Mouse (Mus musculus) intestine, embryonic 16.5 days (tissue): Measurements from ENCODE around the gene Plxna3. TPM values are rescaled to one million over a fixed set of nuclear protein-coding genes. Genes with fewer than 3 reads are reported as not detected.
A peak's percentile ranks its signal among the peaks of the same experiment; 100 is the strongest.

ENCODE experiments used
- ATAC-seq: fragments of 200-750 bp; cut with Nextera tagmentation; 2 replicates; pipeline ENCODE4 v1.8.0; 2017; ENCODE audit warnings: moderate TSS enrichment, moderate library complexity
- H3K27ac ChIP-seq: fragments of 300-500 bp; sonication (generic); 2 replicates; pipeline ENCODE4 v1.5.1; 2014; ENCODE audit warnings: mild to moderate bottlenecking, low read length
- H3K27me3 ChIP-seq: fragments of 300-500 bp; sonication (generic); replicated peaks from 2 replicates; pipeline ENCODE4 v1.6.1; 2014; ENCODE audit warnings: low read length, control low read depth, mixed read lengths; ENCODE audit not compliant: control insufficient read depth, insufficient read depth
- H3K36me3 ChIP-seq: fragments of 300-500 bp; sonication (generic); 2 replicates; pipeline ENCODE4 v1.6.1; 2014; ENCODE audit warnings: low read length, control low read depth; ENCODE audit not compliant: control insufficient read depth, insufficient read depth
- H3K4me1 ChIP-seq: fragments of 300-500 bp; sonication (generic); 2 replicates; pipeline ENCODE4 v1.6.1; 2014; ENCODE audit warnings: low read length, control low read depth, mixed read lengths; ENCODE audit not compliant: control insufficient read depth, insufficient read depth
- H3K4me2 ChIP-seq: fragments of 300-500 bp; sonication (generic); 2 replicates; pipeline ENCODE4 v1.6.1; 2014; ENCODE audit warnings: low read depth, low read length, control low read depth
- H3K4me3 ChIP-seq: fragments of 300-500 bp; sonication (generic); 2 replicates; pipeline ENCODE4 v1.5.1; 2014; ENCODE audit warnings: mild to moderate bottlenecking, low read length
- H3K9ac ChIP-seq: fragments of 300-500 bp; sonication (generic); 2 replicates; pipeline ENCODE4 v1.6.1; 2014; ENCODE audit warnings: low read depth, low read length
- H3K9me3 ChIP-seq: fragments of 300-500 bp; sonication (generic); 2 replicates; pipeline ENCODE4 v1.6.1; 2016; ENCODE audit warnings: low read length, control low read depth; ENCODE audit not compliant: control insufficient read depth
- WGBS: fragments of 180-500 bp; shearing (Covaris S2); extraction: QIAGEN DNeasy Blood & Tissue Kit; methylation state at CpG from one replicate; pipeline ENCODE4 v1.1.7; 2014; 5-methylcytosine and 5-hydroxymethylcytosine counted together
- polyA plus RNA-seq: library from polyadenylated mRNA; unstranded; fragments of >200 nt; fragmentation: Nextera tagmentation; extraction: Ambion mirVana; gene quantifications from 2 replicates; pipeline ENCODE4 v1.2.1, GENCODE M21; 2015

Plxna3 gene
- polyA plus RNA-seq, 1 experiment from 2014 or later = 5.8 TPM

GRCm38 (mm10) chrX:74359171-74359570 is 30.3 kb downstream of the Plxna3 start:
- ATAC-seq = no peak
- Histone ChIP-seq H3K4me1 (no peaks in the 10 kb centered on the region), H3K36me3 (no peaks in the 10 kb centered on the region), H3K9ac (no peak overlapping the region), H3K4me3 (no peak overlapping the region), H3K27ac (no peak overlapping the region), H3K4me2 (no peak overlapping the region), H3K27me3 (no peaks in the 10 kb centered on the region), H3K9me3 (no peaks in the 10 kb centered on the region)
- WGBS = 32% methylated on average over 11 of the region's 11 CpGs

GRCm38 (mm10) chrX:74367512-74367911 is 38.6 kb downstream of the Plxna3 start:
- no peaks in the 10 kb centered on the region for H3K9me3 ChIP-seq
- no peak for ATAC-seq
- H3K36me3 ChIP-seq = no peaks in the 10 kb centered on the region
- 60% methylated on average over 10 of the region's 10 CpGs for WGBS
- peak overlapping the region; percentile 75; the same call in 1 of the 2 replicates for H3K27ac ChIP-seq
- H3K27me3 ChIP-seq = no peaks in the 10 kb centered on the region
- peak overlapping the region; percentile 55 for H3K4me2 ChIP-seq
- H3K9ac ChIP-seq = peak overlapping the region; percentile 81
- peak overlapping the region; percentile 66 for H3K4me3 ChIP-seq
- H3K4me1 ChIP-seq = peaks cover 5% of the 10 kb centered on the region; the same call in 1 of the 2 replicates

GRCm38 (mm10) chrX:74368209-74368909 is 39.5 kb downstream of the Plxna3 start:
- Histone ChIP-seq H3K27ac (peak overlapping the region; percentile 75), H3K9ac (peak overlapping the region; percentile 81), H3K4me3 (peak overlapping the region; percentile 66), H3K9me3 (no peaks in the 10 kb centered on the region), H3K27me3 (no peaks in the 10 kb centered on the region), H3K36me3 (no peaks in the 10 kb centered on the region), H3K4me1 (peaks cover 5% of the 10 kb centered on the region; the same call in 1 of the 2 replicates), H3K4me2 (peak overlapping the region; percentile 55)
- peak; percentile 88 for ATAC-seq
- 20% methylated on average over 49 of the region's 49 CpGs for WGBS

- Histone ChIP-seq H3K4me2 (peak within 1 kb of the TSS; percentile 54), H3K4me3 (peak within 1 kb of the TSS; percentile 51), H3K9ac (peak within 1 kb of the TSS; percentile 64), H3K9me3 (no peaks in the 10 kb centered on the region), H3K27ac (no peak within 1 kb of the TSS), H3K36me3 (no peaks in the 10 kb centered on the region), H3K4me1 (peaks cover 5% of the 10 kb centered on the region; the same call in 1 of the 2 replicates), H3K27me3 (no peaks in the 10 kb centered on the region)
- peak; percentile 90 for ATAC-seq
- 19% methylated on average over 32 of the region's 32 CpGs for WGBS
These were observed 44.2 kb downstream of the Plxna3 start, which contains the start of the genes Ubl4a and Slc10a3 for GRCm38 (mm10) chrX:74372888-74373549. Gene Ubl4a, minus strand, starts transcription at chrX:74373218. Gene Slc10a3, minus strand, starts transcription at chrX:74373349.

GRCm38 (mm10) chrX:74384451-74384850 is 55.6 kb downstream of the Plxna3 start:
- 75% methylated on average over 2 of the region's 2 CpGs for WGBS
- Histone ChIP-seq H3K9me3 (no peaks in the 10 kb centered on the region), H3K4me2 (no peak overlapping the region), H3K36me3 (no peaks in the 10 kb centered on the region), H3K4me3 (no peak overlapping the region), H3K27me3 (no peaks in the 10 kb centered on the region), H3K27ac (no peak overlapping the region), H3K4me1 (no peaks in the 10 kb centered on the region), H3K9ac (no peak overlapping the region)
- ATAC-seq = no peak

GRCm38 (mm10) chrX:74388153-74388552 is 59.3 kb downstream of the Plxna3 start:
- no peak for ATAC-seq
- no peak overlapping the region for H3K4me2 ChIP-seq
- no peak overlapping the region for H3K9ac ChIP-seq
- no peaks in the 10 kb centered on the region for H3K36me3 ChIP-seq
- no peaks in the 10 kb centered on the region for H3K9me3 ChIP-seq
- H3K4me1 ChIP-seq = no peaks in the 10 kb centered on the region
- H3K4me3 ChIP-seq = no peak overlapping the region
- no peak overlapping the region for H3K27ac ChIP-seq
- H3K27me3 ChIP-seq = no peaks in the 10 kb centered on the region

GRCm38 (mm10) chrX:74392535-74393443 is 63.9 kb downstream of the Plxna3 start, which contains the start of the genes Fam3a and Ikbkg:
Gene Fam3a, minus strand, starts transcription at chrX:74393272.
Gene Ikbkg, plus strand, starts transcription at chrX:74393290.
- 11% methylated on average over 29 of the region's 30 CpGs for WGBS
- H3K4me3 ChIP-seq = peak within 1 kb of the TSS; percentile 58
- peak within 1 kb of the TSS; percentile 86 for H3K27ac ChIP-seq
- peak within 1 kb of the TSS; percentile 64 for H3K4me2 ChIP-seq
- H3K36me3 ChIP-seq = no peaks in the 10 kb centered on the region
- peak within 1 kb of the TSS; percentile 80 for H3K9ac ChIP-seq
- no peaks in the 10 kb centered on the region for H3K9me3 ChIP-seq
- H3K27me3 ChIP-seq = no peaks in the 10 kb centered on the region
- ATAC-seq = peak; percentile 100
- no peaks in the 10 kb centered on the region for H3K4me1 ChIP-seq
